Mouse (Mus musculus): ENCODE results near the gene Dsn1. TPM values are rescaled to one million over a fixed set of nuclear protein-coding genes. Genes with fewer than 3 reads are reported as not detected.

Dsn1 gene
- 5.0 and 6.4 TPM in 2 replicates for polyA plus RNA-seq (2012; rRNA removed)

DNA sequence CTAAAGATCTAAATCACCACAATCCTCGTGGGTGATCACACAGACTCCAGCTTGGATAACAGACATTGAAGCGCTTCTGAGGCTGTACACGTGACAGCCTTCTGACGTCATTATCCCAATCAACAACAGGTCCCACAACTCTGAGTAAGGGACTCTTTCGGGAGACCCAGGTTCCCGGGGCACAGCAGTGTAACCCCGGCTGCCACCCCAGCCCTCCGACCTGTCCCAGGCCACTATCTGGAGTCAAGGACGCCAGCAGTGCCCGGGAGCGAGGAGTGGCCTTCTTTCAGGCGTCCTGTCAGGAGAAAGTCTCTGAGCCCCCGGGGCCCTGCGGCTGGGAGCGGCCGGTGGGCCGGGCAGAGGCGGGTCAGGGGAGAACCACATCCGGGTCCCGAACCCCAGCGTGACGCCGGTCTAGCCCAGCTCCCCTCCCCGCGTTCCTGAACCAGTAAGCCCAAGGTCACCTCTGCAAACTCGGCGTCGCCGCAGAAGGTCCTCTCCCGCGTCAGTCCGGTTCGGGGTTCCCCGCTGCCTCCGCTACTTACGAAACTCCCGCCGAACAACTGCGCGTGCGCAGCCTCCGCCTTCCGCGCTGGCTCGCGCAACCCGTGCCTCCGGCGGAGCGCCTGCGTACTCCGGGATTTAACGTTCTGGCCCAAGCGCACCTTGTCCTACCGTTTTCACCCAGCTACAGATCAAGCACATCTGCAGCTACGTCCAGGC is at the start of gene Dsn1:
Dsn1 (minus strand) TSS at position 644 of the 723 bp plus-strand sequence.
- WGBS, result under 1% methylated on average over 56 of the region's 56 CpGs
- DNase-seq (ENCODE audit: low read depth, low spot score), result no peak

DNA sequence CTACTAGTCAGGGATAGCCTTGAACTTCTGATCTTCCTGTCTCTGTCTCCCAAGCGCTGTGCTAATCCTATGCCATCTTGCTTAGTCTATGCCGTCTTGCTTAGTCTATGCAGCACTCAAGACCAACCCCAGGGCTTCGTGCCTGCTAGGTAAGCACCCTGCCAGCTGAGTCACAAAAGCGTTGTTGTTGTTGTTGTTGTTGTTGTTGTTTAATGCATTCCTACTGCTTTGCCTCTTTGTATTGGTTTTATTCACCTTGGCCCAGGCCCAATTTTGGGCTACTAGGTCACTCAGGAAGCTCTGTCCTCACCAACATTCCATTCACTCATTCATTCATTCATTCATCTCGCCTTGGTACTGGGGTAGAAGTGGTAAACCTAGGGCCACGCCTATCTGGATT is 48.8 kb upstream of the Dsn1 start:
- WGBS, result 90% methylated on average over 6 of the region's 6 CpGs
- DNase-seq (ENCODE audit: low read depth, low spot score), result no peak

GRCm38 (mm10) chr2:157054816-157055215 is 47.9 kb upstream of the Dsn1 start:
- 73% methylated on average over 5 of the region's 5 CpGs for WGBS
- no peak for DNase-seq (ENCODE audit: low read depth, low spot score)

DNA sequence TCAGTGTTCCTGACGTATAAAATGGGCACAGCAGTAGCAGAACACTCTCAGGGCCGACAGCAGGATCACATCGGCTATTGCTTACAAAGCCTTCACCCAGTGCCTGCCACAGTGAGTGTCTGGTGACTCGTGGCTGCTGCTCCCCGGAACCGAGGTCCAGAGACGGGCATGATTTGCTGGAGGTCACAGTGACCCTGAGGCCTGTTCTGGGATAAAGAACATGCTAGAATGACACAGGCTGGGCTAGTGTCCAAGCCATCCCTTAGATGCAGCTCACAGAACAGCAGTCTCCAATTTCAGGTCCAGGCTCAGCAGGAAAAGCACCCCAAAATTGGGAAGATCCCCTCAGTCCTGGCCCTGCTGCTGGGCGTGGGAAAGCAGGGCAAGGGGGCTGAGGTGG is 47.3 kb upstream of the Dsn1 start:
- DNase-seq (ENCODE audit: low read depth, low spot score), result no peak
- 83% methylated on average over 8 of the region's 8 CpGs for WGBS

DNA sequence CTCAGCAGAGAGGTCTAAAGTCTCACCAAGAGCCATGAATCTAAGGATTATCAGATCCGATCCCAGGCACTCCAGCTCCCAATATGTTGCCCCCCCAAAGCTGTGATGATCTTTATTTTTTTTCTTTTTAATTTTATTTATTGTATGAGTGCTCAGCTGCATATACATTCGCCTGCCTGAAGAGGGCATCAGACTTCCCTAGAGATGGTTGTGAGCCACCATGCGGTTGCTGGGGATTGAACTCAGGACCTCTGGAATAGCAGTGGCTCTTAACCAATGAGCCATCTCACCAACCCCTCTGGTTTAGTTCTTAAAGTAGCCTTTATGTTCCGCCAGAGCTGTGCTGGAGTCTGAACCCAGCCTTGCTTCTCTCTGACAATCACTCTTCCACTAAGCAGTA is 46.8 kb upstream of the Dsn1 start:
- WGBS, result 85% methylated on average over 4 of the region's 4 CpGs
- DNase-seq (ENCODE audit: low read depth, low spot score), result no peak

DNA sequence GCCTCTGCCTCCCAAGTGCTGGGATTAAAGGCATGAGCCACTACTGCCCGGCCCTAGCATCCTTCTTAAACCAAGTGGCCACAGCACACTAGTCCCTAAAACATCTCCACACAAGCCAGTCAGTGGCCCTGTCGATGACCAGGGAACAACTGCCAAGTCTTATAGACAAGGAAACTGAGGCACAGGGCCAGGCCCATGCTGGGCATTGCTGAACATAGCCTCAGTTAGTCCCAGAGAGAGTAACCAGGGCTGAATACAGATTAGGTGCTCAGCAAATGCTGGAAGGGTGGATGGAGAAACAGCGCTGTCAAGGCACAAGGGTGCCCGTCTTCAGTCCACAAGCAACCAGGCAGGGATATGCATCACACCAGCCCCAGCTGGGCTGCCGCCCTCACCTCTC is 46.2 kb upstream of the Dsn1 start:
- no peak for DNase-seq (ENCODE audit: low read depth, low spot score)
- 96% methylated on average over 5 of the region's 5 CpGs for whole genome bisulfite sequencing

DNA sequence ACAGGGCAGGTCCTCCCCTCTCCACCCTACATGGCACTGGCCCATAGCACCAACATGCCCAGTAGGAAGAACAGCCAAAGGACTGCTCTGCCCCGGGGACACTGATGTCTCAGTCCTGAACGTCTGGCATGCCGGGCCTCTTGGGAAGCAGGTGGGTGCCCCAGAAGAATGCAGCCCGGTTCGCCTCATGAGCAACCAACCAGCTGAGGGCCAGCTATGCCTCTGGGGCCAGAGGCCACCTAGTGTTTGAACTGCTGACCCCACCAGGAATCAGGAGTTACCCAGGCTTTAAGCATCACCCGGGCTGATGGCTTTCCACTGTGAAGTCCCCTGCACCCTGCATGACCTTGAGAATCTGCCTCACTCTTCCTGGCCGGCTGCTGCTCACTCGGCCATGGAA is 45.5 kb upstream of the Dsn1 start:
- 84% methylated on average over 8 of the region's 8 CpGs for WGBS
- no peak for DNase-seq (ENCODE audit: low read depth, low spot score)

DNA sequence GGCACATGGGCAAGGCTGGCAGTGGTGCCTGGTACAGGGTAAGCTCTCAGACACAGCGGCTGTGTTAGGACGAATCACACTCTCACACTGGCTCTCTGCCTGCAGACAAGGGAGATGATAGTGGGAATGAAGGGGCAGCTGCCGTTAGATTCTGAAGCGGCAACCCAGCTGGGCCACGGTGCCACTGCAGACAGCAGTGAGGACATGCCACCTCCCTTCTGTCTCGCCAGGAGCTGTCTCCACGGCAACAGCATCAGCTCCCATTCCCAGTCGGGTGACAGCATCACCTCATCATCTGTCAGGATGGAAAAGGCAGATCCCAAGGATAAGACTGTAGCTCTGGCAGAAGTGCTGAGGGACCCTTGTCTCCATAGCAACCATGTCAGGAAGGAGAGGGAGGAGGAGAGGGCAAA is 42.9 kb upstream of the Dsn1 start:
- WGBS, result 76% methylated on average over 8 of the region's 8 CpGs
- DNase-seq (ENCODE audit: low read depth, low spot score), result no peak

DNA sequence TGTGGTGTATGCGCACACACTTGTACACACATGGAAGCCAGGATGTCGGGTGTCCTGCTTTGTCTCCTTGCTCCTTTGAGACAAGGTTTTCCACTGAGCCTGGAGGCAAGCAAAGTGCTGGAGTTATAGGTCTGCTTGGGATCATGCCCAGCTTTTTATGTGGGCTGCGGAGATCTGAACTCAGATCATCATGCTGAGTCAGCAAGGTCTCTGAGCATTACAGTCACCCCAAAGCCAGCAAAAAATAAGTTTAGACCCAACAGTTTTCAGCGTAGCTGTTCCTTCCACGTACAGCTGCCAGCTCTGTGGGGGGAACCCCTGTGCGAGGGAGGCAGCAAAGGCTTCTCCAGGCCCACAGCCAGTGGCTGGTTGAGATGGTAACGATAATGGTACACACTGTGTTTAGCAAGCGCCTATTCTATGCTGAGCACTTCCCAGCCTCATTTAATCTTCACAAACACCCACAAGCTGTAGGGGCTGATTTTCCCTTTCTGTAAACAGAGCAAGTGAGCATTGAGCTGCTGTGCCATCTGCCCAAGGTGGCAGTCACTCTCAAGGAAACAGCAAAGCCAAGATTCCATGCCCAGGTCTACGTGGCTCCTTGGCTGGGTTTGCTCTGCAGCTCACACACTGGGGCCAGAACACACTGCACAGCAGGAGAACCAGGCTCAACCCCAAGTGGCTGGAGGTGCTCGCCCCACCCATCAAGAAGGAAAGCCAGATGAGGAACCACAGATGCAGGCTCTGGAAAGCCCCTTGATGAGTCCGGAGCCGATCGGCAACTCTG is 41.6 kb upstream of the Dsn1 start:
- DNase-seq (ENCODE audit: low read depth, low spot score), result no peak
- 80% methylated on average over 13 of the region's 13 CpGs for WGBS

DNA sequence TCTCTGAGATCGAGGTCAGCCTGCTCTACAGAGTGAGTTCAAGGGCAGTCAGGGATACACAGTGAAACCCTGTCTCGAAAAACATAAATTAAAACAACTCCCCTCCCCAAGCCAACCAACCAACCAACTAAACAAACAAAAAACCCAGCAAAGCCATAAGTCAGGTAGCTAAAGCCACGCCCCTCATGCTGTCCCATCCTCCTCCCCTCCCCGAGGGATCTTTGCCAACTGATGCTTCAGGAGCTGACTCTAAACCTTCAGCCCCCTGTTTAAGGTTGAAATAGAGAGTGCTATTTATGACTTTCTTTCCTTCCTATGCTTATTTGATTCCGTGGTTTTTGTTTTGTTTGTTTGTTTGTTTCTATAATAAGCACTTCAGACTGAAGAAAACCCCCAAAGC is 40.0 kb upstream of the Dsn1 start:
- DNase-seq (ENCODE audit: low read depth, low spot score), result no peak
- 63% methylated on average over 5 of the region's 5 CpGs for WGBS

GRCm38 (mm10) chr2:157045932-157046331 is 39.0 kb upstream of the Dsn1 start:
- DNase-seq (ENCODE audit: low read depth, low spot score), result no peak
- 93% methylated on average over 2 of the region's 2 CpGs for WGBS

DNA sequence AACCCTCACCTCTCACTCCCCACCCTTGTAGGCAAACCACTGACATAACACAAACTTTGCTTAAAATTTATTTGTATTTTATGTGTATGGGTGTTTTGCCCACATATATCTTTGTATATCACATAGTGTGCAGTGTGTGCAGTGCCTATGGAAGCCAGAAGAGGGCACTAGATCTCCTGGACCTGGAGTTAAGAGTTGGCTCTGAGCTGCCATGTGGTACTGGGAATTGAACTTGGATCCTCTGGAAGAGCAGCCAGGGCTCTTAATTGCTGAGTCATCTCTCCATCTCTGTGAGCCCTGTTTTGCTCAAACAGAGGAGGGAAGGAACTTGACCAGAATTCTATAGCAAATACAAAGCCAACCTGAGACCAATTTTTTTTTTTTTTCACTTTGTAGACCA is 37.0 kb upstream of the Dsn1 start:
- no peak for DNase-seq (ENCODE audit: low read depth, low spot score)

DNA sequence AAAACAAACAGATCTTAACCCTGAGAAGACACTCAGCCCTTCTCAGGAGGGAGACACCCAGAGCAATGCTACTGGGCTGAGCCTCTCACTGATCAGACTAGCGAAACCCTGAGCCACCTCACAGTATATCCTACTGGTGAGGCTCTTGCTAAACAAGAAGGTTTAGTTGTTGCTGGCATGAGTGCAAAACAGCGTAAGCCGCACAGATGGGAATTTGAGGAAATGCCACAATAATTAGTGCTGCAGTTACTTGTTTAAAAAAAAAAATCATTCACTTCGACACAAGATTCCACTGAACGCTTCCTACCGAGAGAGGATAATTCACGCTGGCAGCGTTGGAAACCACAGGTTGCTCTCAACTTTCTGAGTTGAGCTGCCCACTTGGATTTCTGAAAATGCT is 36.6 kb upstream of the Dsn1 start:
- no peak for DNase-seq (ENCODE audit: low read depth, low spot score)
- 79% methylated on average over 8 of the region's 8 CpGs for WGBS

- 87% methylated on average over 7 of the region's 7 CpGs for WGBS
Observed at GRCm38 (mm10) chr2:157041421-157041820, 34.5 kb upstream of the Dsn1 start.

DNA sequence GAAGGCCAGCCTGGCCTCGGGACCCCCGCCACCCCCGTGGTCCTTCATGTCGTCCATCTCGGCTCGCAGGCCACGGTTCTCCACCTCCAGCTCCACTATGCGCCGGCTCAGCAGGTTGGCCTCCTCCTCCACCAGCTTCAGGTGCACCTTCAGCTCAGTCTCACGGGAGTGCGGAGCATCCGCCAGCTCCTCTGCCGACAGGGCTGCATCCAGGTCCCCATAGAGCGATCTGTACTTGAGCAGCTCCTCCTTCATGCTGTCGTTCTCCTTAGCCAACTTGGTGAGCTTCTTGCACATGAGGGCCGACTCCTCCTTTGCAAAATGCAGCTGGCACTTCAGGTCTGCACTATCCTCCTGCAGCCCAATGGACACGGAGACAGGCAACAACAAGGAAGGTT is 33.7 kb upstream of the Dsn1 start:
- no peak for DNase-seq (ENCODE audit: low read depth, low spot score)
- WGBS, result 89% methylated on average over 17 of the region's 17 CpGs

More at GRCm38 (mm10) chr2:157041421-157041820, 34.5 kb upstream of the Dsn1 start:
- DNase-seq (ENCODE audit: low read depth, low spot score), result no peak

- WGBS, result 87% methylated on average over 50 of the region's 50 CpGs
Observed at GRCm38 (mm10) chr2:157039900-157040648, 33.1 kb upstream of the Dsn1 start.

DNA sequence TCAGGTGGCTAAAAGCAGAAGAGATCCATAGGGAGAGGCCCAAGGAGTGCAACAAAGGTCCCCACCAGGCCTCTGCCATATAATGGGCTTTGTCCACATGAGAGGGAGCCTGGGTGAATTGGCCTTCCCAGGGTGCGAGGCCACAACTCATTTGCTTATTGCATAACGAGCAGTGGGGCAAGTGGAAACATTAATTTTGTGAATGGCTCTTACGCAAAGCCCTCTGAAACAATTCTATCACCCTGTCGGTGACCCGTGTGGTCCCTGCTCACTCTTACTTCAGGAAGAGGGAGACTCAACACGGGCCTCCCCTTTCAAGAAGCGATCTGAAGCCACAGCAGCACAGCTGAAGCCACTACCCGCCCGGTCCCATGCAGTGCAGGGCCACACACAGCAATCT is 30.3 kb upstream of the Dsn1 start:
- WGBS, result 85% methylated on average over 9 of the region's 9 CpGs
- DNase-seq (ENCODE audit: low read depth, low spot score), result no peak

More at GRCm38 (mm10) chr2:157039900-157040648, 33.1 kb upstream of the Dsn1 start:
- DNase-seq (ENCODE audit: low read depth, low spot score), result no peak

GRCm38 (mm10) chr2:157036400-157036799 is 29.4 kb upstream of the Dsn1 start:
- DNase-seq (ENCODE audit: low read depth, low spot score), result no peak
- WGBS, result 70% methylated on average over 8 of the region's 8 CpGs

DNA sequence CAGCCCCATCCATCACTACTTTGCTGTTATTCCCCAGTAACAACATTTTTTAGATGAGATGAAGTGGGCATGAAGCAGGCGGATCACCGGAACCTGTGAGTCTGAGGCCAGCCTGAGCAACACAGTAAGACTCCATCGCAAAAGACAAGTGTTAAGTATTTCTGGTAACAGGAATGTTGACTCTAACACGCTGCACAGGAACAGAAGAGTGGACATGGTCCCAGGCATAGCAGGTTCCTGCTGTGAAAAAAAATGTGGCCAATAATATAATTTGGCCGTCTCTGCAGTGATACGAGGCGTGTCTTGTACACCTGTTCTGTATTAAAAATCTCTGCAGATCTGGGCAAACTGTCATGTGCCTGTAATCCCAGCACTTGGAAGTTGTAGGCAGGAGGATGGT is 28.4 kb upstream of the Dsn1 start:
- no peak for DNase-seq (ENCODE audit: low read depth, low spot score)
- WGBS, result 76% methylated on average over 7 of the region's 7 CpGs

DNA sequence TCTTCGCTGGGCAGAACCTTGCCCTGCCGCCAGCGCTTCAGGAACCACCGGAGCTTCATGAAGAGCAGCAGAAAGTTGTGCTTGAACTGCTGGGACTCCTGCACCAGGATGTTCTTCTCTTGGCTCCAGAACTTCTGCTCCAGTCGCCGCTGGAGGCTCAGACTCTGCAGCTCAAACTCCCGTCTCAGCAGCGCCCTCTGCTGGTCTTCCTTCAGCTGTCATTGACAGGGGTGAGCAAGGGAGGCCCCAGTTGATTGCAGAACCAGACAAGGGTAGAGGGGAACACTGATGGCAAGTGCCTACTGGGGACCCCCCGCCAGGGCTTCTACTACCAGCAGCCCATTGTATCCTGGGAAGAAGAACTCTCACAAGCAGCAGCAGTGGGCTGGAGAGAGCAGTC is 23.9 kb upstream of the Dsn1 start:
- DNase-seq (ENCODE audit: low read depth, low spot score), result peak; percentile 57
- WGBS, result 42% methylated on average over 9 of the region's 9 CpGs
